ENCODE assay signal across 7 mouse cellular contexts in the genomic region with DNA sequence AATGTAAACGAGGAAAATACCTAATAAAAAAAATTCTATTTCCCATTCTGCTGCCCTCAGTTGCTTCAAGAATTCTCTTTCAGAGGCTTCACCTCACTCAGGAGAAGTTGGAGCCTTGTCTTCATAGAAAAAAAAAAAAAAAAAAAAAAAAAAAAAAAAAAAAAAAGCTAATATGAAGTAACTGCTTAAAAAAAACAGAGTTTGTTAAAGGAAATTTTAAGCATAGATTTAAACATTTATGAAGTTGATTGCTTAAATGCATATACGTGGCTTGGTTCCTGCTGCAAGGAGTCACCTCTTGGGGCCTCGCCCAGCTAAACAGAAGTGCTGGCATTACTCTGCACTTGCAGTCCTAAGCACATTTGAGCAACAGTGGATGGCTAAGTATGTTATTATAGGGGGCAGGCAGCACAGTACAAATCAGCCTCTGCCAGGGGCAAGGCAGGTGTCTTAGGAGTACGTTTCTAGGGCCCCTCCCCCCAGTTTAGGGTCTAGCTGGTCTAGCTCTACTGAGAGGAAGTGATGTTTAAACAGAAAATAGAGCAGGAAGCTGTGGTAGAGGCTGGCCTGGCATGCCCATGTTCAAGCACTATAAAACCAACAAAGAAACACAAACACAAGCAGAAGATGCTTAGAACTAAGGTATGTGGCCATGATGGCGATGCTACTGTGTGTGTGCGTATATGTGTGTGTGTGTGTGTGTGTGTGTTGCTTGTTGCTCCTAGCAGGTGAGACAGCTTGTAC. TPM values are rescaled to one million over a fixed set of nuclear protein-coding genes. Genes with fewer than 3 reads are reported as not detected.
DNase-seq lines count a peak whose midpoint lies in the region; ATAC-seq and TF ChIP-seq lines count a peak whose summit lies in the region.

TSS of gene Trpv2 (plus strand) at position 528 of the 744 bp plus-strand sequence.

- H3K9ac ChIP-seq in midbrain, embryonic 16.5 days (ENCODE audit: low read depth, low read length) = peak within 1 kb of the TSS; percentile 84

- peak in 1 of 2 experiments; percentile 51 for DNase-seq in spleen, adult 2 months (ENCODE audit: low read depth in 1 of 2, low spot score in 2 of 2)
- DNase-seq in spleen, adult 12 weeks (ENCODE audit: low spot score) = no peak
- DNase-seq in fat pad, adult 2 months (ENCODE audit: extremely low read depth, low read depth, low spot score) = peak; percentile 47
- DNase-seq in layer of hippocampus, postnatal 36 days = no peak
- DNase-seq in MN1 (ENCODE audit: low spot score) = no peak
- DNase-seq in cerebellum, adult 11-12 months = no peak

- H3K36me3 ChIP-seq in spleen, adult 2 months (ENCODE audit: control insufficient read depth, insufficient read depth, low read length) = peaks cover 9% of the 10 kb centered on the region
- H3K36me3 ChIP-seq in midbrain, embryonic 16.5 days (ENCODE audit: control insufficient read depth, insufficient read depth, low read length) = no peaks in the 10 kb centered on the region

- peak within 1 kb of the TSS; percentile 96 for H3K4me2 ChIP-seq in midbrain, embryonic 16.5 days (ENCODE audit: low read length)

- H3K4me3 ChIP-seq in spleen, adult 2 months (ENCODE audit: extremely low read depth, insufficient read depth, insufficient read length) = peak within 1 kb of the TSS; percentile 77
- H3K4me3 ChIP-seq in midbrain, embryonic 16.5 days (ENCODE audit: low read depth, low read length) = peak within 1 kb of the TSS; percentile 70

- 0 out of 2 replicates have a peak, but pooled peaks have one; percentile 17 for TF ChIP-seq POLR2A in spleen, adult 2 months (IDR thresholded peaks at IDR 0.05; ENCODE audit: low read depth, low read length)

- no peak for ATAC-seq in midbrain, embryonic 16.5 days

- TF ChIP-seq CTCF in spleen, adult 2 months (IDR thresholded peaks at IDR 0.05; ENCODE audit: extremely low read depth, insufficient read depth, insufficient read length, insufficient replicate concordance) = no peak

- peak within 1 kb of the TSS; percentile 89 for H3K27ac ChIP-seq in spleen, adult 2 months (ENCODE audit: insufficient read depth, low read length)
- peak within 1 kb of the TSS; percentile 85 for H3K27ac ChIP-seq in midbrain, embryonic 16.5 days (ENCODE audit: low read length)

- peaks cover 2% of the 10 kb centered on the region; the same call in 1 of the 2 replicates for H3K4me1 ChIP-seq in spleen, adult 2 months (ENCODE audit: control insufficient read depth, insufficient read depth, insufficient read length)
- peaks cover 6% of the 10 kb centered on the region for H3K4me1 ChIP-seq in midbrain, embryonic 16.5 days (ENCODE audit: control insufficient read depth, insufficient read depth, low read length)

- no peaks in the 10 kb centered on the region for H3K9me3 ChIP-seq in midbrain, embryonic 16.5 days (replicated peaks; ENCODE audit: control insufficient read depth, low read length, poor library complexity, severe bottlenecking)

- no peaks in the 10 kb centered on the region for H3K27me3 ChIP-seq in spleen, adult 2 months (ENCODE audit: control insufficient read depth, insufficient read depth, low read length)
- no peaks in the 10 kb centered on the region for H3K27me3 ChIP-seq in midbrain, embryonic 16.5 days (ENCODE audit: control insufficient read depth, insufficient read depth, low read depth, low read length)

- 22% methylated on average over 6 of the region's 6 CpGs for WGBS in spleen, adult 2 months
- 78% methylated on average over 6 of the region's 6 CpGs for WGBS in midbrain, embryonic 16.5 days

RNA-seq across cellular contexts. Expression of gene Trpv2, which starts in this region (rescaled TPM):
- polyA plus RNA-seq in spleen, adult 2 months (2012; rRNA removed) = 35.4 and 39.8 TPM in 2 replicates
- total RNA-seq in layer of hippocampus, postnatal 36 days (2021) = 10 to 100 TPM; 13.1 to 13.9 TPM
- 43.5 and 43.7 TPM in 2 replicates for polyA plus RNA-seq in midbrain, embryonic 16.5 days (2015; fragmentation: Nextera tagmentation; extraction: Ambion mirVana)
